Mouse (Mus musculus) spleen, adult 12 weeks (tissue): ENCODE data around the gene Tut7.
"Not testable (repeated sequence)": the region's sequence is repeated elsewhere in the genome, so short reads cannot be mapped to it uniquely, and the experiment has no call there.

ENCODE experiments used
- DNase-seq: peaks from one replicate; pipeline ENCODE4 v3.0.0; 2022; ENCODE audit warnings: low spot score

The Tut7 gene

GRCm38 (mm10) chr13:59822507-59823462, at the start of gene Tut7:
TSS of gene Tut7 (minus strand) at chr13:59823147.
- DNase-seq, result peak; percentile 89

- no peak for DNase-seq
Observed at GRCm38 (mm10) chr13:59872446-59872845, 49.5 kb upstream of the Tut7 start.

DNA sequence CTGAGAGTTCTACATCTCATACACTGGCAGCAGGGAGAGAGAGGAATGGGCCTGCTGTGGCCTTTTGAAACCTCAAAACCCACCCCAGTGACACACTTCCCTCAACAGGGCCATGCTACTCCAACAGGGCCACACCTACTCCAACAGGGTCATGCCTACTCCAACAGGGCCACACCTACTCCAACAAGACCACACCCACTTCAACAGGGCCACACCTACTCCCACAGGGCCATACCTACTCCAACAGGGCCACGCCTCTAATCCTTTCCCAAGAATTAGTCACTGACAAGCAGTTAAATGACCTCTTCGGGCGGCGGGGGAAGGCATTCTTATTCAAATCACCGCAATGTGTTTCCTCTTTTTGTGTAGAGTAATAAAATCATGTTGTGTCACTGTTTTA, 47.1 kb upstream of the Tut7 start:
- no peak for DNase-seq

DNA sequence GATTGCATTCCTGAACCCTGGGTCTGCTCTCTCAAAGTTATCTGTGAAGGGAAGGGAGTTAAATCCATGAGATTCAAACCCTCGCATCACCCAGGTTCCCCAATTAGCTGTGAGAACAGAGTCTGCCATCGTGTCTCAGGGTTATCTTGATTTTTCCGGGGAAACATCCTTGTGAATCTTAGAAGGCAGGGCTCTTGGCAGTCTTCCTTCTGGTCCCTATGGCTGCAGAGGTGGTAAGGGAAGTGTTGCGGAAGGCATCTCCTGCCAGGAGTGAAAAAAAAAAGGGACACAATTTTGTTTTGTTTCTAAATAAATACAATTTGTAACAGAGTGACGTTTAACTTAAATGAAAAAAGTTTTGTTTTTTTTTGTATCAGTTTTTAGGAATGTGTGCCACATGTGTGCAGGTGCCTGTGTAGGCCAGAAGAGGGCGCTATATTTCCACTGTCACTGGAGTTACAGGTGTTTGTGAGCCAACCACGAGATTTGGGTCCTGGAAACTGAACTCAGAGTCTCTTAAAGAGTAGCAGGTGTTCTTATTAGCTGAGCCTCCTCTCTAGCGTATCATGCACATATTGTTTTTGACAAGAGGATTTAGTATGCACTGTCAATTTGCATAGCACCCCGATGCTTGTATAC, 45.2 kb upstream of the Tut7 start:
- DNase-seq, result no peak

DNA sequence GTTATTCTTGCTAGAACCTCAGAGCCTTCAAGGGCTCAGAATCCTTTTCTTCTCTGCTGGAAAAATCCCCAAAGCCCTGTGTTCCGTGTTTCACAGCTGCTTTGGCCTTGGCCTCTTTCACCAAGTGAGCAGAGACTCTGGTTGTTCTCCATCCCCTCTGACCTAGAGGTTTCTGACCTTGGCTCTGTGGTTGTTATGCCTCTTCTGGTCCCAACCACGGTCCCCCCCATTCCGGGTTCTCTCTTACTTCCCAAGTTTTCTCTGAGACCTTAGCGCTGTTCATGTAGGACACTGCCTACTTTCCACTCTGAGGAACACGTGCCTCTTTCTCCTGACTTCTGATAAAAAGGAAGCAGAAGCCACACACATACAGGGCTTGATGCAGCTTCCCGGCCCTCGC, 44.2 kb upstream of the Tut7 start:
- DNase-seq, result no peak

DNA sequence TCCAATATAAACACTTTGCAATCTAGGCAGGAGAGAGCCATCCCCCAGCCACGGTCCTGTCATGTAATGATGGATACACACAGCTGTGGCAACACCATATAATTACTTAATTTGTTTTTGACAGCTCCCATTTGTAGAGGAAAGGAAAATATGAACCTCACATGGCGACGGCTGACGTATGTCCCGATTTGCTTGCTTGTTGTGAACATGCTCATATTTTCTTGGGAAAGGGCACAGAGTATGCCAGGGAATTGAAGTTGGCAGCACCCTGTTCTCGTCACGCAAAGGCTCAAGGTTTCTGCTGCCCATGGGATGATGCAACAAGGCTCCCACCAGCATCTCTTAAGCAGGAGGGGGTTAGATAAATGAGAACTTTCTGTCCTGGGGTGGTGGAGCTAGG, 36.6 kb upstream of the Tut7 start:
- DNase-seq, result no peak

- no peak for DNase-seq
Observed at GRCm38 (mm10) chr13:59856286-59857070, 33.5 kb upstream of the Tut7 start.

GRCm38 (mm10) chr13:59853471-59853870, 30.5 kb upstream of the Tut7 start:
- DNase-seq, result no peak

- no peak for DNase-seq
Observed at GRCm38 (mm10) chr13:59850373-59850772, 27.4 kb upstream of the Tut7 start.

DNA sequence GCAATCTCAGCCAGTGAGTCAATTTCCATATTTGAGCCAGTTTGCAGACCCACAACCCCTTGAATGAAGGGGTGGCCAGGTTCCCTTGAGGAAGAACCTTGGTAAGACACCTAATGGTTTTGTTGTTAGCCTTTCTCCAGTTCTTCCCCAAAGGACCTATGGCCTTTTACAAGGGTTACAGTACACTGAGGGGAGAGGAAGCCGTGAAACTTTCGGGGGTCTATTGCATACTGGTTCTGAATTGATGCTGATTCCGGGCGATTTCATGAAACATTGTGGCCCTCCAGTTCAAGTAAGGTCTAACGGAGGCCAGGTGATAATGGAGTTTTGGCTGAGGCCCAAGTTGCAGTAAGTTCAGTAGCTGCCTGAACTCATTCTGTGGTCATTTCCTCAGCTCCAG, 21.7 kb upstream of the Tut7 start:
- no peak for DNase-seq

DNA sequence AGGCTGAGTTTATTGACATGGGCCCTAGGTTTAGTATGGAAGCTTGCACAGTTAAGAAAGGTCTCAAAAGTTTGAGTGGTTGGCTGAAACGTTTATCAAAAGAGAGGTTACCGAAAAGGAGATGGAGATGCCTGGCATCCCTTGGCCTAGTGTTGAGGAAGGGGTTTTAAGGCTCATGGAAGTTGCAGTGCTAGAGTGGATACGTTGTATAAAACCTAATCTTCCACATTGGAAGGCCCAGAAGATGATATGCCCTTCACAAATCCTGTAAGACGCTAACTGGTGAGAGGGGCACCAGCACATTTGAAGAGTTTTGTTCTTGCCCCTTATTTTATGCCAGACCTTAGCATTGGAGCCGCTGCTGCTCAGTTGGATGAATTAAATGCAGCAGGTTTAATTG, 21.0 kb upstream of the Tut7 start:
- no peak for DNase-seq

DNA sequence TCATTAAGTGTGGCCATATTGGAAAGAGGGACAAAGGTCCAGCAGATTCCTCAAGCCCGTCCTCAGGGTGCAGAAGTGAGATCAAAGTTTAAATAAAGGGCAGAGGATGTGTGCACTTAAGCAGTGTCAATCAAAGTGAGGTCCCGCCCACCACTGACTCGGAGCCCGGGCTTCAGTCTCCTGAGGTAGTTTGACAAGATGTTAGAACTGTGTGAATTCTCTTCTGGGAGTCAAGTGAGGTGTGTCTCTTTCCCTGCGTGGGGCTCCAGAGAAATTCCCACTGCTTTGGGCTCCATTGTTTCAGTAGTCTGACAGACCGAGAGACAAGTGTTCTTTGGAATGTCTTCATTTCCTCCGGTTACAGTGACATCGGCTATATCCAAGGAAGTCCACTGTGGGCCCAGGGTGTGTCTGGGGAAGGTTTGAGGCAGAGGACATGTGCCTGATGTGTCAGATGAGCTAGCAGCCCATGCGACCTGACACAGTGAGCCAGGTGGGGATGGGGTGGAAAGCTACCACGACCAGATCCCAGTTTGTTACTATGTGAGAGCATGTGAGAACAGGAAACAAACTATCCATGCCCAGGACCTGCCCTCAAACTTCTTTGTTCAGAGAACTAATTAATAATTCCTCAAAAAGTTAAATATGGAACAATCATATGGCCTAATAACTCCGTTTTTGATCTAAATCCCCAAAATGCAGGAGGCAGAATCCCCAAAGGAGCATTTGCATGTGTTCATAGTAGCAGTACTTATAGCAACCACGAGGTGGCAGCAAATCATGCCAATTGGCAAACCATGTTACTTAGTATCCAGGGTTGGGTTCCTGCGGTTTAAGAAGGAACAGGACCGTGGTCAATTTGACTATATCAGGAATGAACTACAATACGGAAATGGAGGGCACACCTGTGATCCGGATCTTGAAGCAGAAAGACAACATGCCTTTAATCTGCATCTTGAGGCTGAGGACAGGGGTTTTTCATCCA, 19.6 kb upstream of the Tut7 start:
- peak; percentile 66 for DNase-seq

- not testable (repeated sequence) for DNase-seq
Observed at GRCm38 (mm10) chr13:59841761-59842160, 18.8 kb upstream of the Tut7 start.

DNA sequence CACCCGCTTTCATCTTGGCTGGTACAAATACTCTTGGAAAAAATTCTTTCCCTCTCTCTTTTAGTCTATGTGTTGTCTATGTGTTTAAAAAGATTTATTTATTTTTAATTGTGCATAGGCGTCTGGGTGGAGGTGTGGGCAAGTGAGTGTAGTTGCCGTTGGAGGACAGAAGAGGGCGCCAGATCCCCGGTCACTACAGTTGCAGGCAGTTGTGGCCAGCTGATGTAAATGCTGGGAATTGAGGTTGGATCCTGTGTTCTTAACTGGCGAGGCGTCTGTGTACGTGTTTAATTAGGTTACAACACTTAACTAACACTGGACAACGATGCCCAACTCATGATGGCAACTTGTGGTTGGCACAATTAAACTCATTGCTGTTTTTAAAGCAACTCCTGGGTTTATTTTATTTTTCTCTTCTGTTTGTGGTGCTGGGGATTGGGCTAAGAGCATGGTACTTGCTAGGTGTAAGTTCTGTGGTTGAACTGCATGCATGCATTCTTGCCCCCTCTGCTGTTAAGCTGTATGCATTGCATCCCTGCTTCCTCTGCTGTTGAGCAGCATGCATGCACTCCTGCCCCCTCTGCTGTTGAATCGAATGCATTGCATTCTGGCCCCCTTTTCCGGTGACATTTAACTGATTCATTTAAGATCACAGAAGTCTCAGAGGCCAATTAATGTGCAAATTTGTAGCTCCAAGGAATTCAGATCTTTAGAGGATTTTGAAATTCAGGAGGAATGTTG, 17.7 kb upstream of the Tut7 start:
- DNase-seq, result peak; percentile 77

GRCm38 (mm10) chr13:59839356-59839755, 16.4 kb upstream of the Tut7 start:
- DNase-seq, result no peak

DNA sequence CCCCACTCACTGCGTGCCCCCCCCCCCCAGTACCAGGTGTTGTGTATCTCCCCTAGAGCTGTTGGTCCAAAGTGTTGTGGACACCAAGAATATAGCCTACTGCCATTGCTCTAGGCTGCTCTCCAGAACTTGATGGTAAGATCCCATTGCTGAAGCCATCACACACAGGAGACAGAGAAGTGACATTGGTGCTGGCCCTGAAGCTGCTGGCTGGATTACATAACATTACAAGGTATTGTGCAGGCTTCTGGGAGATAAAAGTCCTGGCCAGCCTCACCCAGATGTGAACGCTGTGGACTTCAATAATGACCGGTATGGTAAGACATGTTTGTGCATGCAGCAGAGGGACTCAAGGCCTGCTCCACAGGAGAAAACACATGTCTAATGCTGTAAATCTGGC, 15.5 kb upstream of the Tut7 start:
- no peak for DNase-seq

- no peak for DNase-seq
Observed at GRCm38 (mm10) chr13:59836811-59837210, 13.9 kb upstream of the Tut7 start.

DNA sequence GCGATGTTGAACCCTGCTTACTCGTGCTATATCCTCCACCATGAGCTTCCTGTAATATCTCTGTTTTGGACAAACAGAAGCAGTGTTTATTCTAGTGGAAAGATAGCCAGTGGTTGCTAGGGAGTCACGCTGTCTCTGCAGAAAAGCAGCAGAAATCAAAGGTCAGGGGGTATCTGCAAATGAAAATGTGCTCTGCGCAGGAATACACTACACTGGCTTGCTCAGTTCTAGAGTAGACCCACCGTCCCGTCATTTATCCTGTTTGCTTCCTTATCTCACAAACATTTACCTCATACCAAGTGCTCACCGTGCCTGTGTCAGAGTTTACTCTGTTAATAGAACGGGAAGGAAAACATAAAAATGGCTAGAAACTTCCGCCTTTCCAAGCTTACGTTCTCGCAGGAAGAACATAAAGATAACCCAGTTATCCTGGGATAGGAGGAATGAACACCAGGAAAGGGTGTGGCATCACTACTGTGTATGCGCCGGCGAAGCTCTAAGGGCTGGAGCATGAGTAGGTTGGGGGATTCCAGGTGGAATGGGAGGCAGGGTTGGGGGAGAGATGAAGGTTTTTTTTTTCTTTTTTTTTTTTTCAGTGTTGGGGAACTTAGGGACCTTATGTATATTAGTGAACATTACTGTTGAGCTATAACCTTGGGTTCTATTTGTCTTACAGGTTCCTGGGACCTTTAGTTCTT, 13.3 kb upstream of the Tut7 start:
- no peak for DNase-seq

- no peak for DNase-seq
Observed at GRCm38 (mm10) chr13:59834786-59835452, 12.0 kb upstream of the Tut7 start.
